ENCODE assay signal across 23 mouse cellular contexts in genomic region chr10:100043748-100044147, GRCm38 (mm10).
"Had no signal": no experiment of that assay in that cellular context is flagged by ENCODE, and none has a peak within 500 bp of the region (broad histone marks: within the 10 kb centered on the region; RNA-seq: fewer than 3 reads in every experiment).

No protein-coding gene starts in this region.

- H3K36me3 ChIP-seq: liver, embryonic 13.5 days; liver, embryonic 15.5 days; lung, embryonic 15.5 days; midbrain, embryonic 13.5 days; midbrain, embryonic 15.5 days; neural tube, embryonic 13.5 days; neural tube, embryonic 15.5 days had no signal

- H3K9ac ChIP-seq: liver, embryonic 13.5 days; liver, embryonic 15.5 days; liver, postnatal 0 days; lung, embryonic 15.5 days; midbrain, embryonic 13.5 days; midbrain, embryonic 15.5 days; neural tube, embryonic 13.5 days; neural tube, embryonic 15.5 days had no signal

- H3K4me3 ChIP-seq: liver, embryonic 13.5 days; liver, embryonic 15.5 days; lung, embryonic 15.5 days; megakaryocyte, embryonic 14.5 days; midbrain, embryonic 13.5 days; midbrain, embryonic 15.5 days; myocyte; neural tube, embryonic 13.5 days; neural tube, embryonic 15.5 days had no signal

- H3K27ac ChIP-seq: liver, embryonic 13.5 days; liver, embryonic 15.5 days; lung, embryonic 15.5 days; macrophage; midbrain, embryonic 13.5 days; midbrain, embryonic 15.5 days; neural tube, embryonic 13.5 days; neural tube, embryonic 15.5 days had no signal

- H3K9me3 ChIP-seq: liver, embryonic 13.5 days; liver, embryonic 15.5 days; lung, embryonic 15.5 days; midbrain, embryonic 13.5 days; midbrain, embryonic 15.5 days; neural tube, embryonic 13.5 days; neural tube, embryonic 15.5 days had no signal

- ATAC-seq: liver, postnatal 0 days; lung, postnatal 0 days; midbrain, embryonic 13.5 days; midbrain, embryonic 15.5 days had no signal

- H3K27me3 ChIP-seq: liver, embryonic 13.5 days; liver, embryonic 15.5 days; lung, embryonic 15.5 days; megakaryocyte, embryonic 14.5 days; midbrain, embryonic 13.5 days; midbrain, embryonic 15.5 days; neural tube, embryonic 13.5 days; neural tube, embryonic 15.5 days had no signal

- H3K4me1 ChIP-seq: megakaryocyte, embryonic 14.5 days; midbrain, embryonic 13.5 days; midbrain, embryonic 15.5 days; neural tube, embryonic 13.5 days; neural tube, embryonic 15.5 days had no signal

- DNase-seq: liver, embryonic 13.5 days; liver, postnatal 0 days; lung, adult 2 months; lung, postnatal 14 days; lung, postnatal 36 days; retina, postnatal 1 day; right cerebral cortex, adult 18-20 months; right cerebral cortex, postnatal 4 days; spleen, adult 18-20 months; thymus, adult 18-20 months; thymus, postnatal 25 days; thymus, postnatal 4 days had no signal

- H3K4me2 ChIP-seq: liver, embryonic 13.5 days; liver, embryonic 15.5 days; lung, embryonic 15.5 days; midbrain, embryonic 11.5 days; midbrain, embryonic 13.5 days; midbrain, embryonic 15.5 days; neural tube, embryonic 13.5 days; neural tube, embryonic 15.5 days had no signal
